ENCODE assay signal across 9 mouse cellular contexts in the genomic region with DNA sequence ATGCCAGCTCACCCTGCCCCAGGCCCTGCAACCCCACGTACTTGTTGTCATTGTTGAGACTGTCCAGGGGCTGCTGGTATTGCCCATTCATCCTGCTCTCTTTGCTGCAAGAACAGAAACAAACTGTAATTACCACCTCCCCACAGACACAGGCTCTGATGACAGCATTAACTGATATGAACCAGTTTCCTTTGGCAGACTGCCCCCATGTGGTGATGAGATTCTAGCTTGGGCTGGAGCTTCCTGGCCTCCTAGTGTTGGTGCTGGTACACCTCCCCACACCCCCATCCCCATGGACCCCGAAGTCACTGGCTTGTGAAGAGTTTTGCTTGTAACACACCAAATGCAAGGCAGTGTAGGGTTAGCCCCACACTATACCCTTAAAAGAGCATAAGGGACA. TPM values are rescaled to one million over a fixed set of nuclear protein-coding genes. Genes with fewer than 3 reads are reported as not detected.
DNase-seq lines count a peak whose midpoint lies in the region; ATAC-seq and TF ChIP-seq lines count a peak whose summit lies in the region.
"Had no signal": no experiment of that assay in that cellular context is flagged by ENCODE, and none has a peak within 500 bp of the region (broad histone marks: within the 10 kb centered on the region; RNA-seq: fewer than 3 reads in every experiment).

No protein-coding gene starts in this region.

- no peaks in the 10 kb centered on the region for H3K27me3 ChIP-seq in forebrain, postnatal 0 days (ENCODE audit: insufficient read depth, low read length)
- H3K27me3 ChIP-seq in forebrain, embryonic 11.5 days (ENCODE audit: control insufficient read depth, insufficient read depth, low read length), result no peaks in the 10 kb centered on the region
- H3K27me3 ChIP-seq: liver, embryonic 15.5 days had no signal

- H3K4me2 ChIP-seq in forebrain, postnatal 0 days (ENCODE audit: low read depth), result no peak overlapping the region
- no peak overlapping the region for H3K4me2 ChIP-seq in forebrain, embryonic 11.5 days (ENCODE audit: low read depth, low read length, severe bottlenecking)
- H3K4me2 ChIP-seq: liver, embryonic 15.5 days had no signal

- peak; percentile 45 for TF ChIP-seq CTCF in forebrain, postnatal 0 days (IDR thresholded peaks at IDR 0.05; ENCODE audit: low read depth)

- peak; percentile 34; the same call in 1 of the 2 replicates for ATAC-seq in forebrain, postnatal 0 days
- ATAC-seq in forebrain, embryonic 11.5 days (replicated peaks; ENCODE audit: low FRiP score), result no peak
- ATAC-seq in megakaryocyte-erythroid progenitor cell, adult 5-6 weeks (replicated peaks; ENCODE audit: low FRiP score, low TSS enrichment, poor library complexity, severe bottlenecking), result peak; percentile 56; the same call in 1 of the 2 replicates

- no peaks in the 10 kb centered on the region for H3K4me1 ChIP-seq in forebrain, postnatal 0 days (ENCODE audit: insufficient read depth)
- no peaks in the 10 kb centered on the region for H3K4me1 ChIP-seq in forebrain, embryonic 11.5 days (replicated peaks; ENCODE audit: control insufficient read depth, insufficient read depth, low read length)

- peaks cover 94% of the 10 kb centered on the region for H3K36me3 ChIP-seq in forebrain, postnatal 0 days (ENCODE audit: insufficient read depth)
- H3K36me3 ChIP-seq in forebrain, embryonic 11.5 days (ENCODE audit: control insufficient read depth, insufficient read depth, low read length), result peaks cover 44% of the 10 kb centered on the region

- no peaks in the 10 kb centered on the region for H3K9me3 ChIP-seq in forebrain, postnatal 0 days (ENCODE audit: low read length)
- no peaks in the 10 kb centered on the region for H3K9me3 ChIP-seq in forebrain, embryonic 11.5 days (ENCODE audit: control insufficient read depth, low read length)
- H3K9me3 ChIP-seq: liver, embryonic 15.5 days had no signal

- intact Hi-C loops in heart, postnatal 14 days (cut with DNase I), result loop anchor here (5.0 kb wide), 1 partner anchor 53 kb away; no protein-coding TSS in a partner anchor

- 90% methylated on average over 2 of the region's 2 CpGs for WGBS in forebrain, postnatal 0 days
- WGBS in forebrain, embryonic 11.5 days, result 96% methylated on average over 2 of the region's 2 CpGs

- H3K27ac ChIP-seq in forebrain, postnatal 0 days (ENCODE audit: low read depth, low read length), result no peak overlapping the region
- no peak overlapping the region for H3K27ac ChIP-seq in forebrain, embryonic 11.5 days (ENCODE audit: low read depth, low read length)
- H3K27ac ChIP-seq: liver, embryonic 15.5 days had no signal

- H3K4me3 ChIP-seq in forebrain, postnatal 0 days (ENCODE audit: low read depth, low read length), result no peak overlapping the region
- no peak overlapping the region for H3K4me3 ChIP-seq in forebrain, embryonic 11.5 days (ENCODE audit: low read depth, low read length)
- H3K4me3 ChIP-seq: liver, embryonic 15.5 days had no signal

- no peak overlapping the region for H3K9ac ChIP-seq in forebrain, postnatal 0 days
- no peak overlapping the region for H3K9ac ChIP-seq in forebrain, embryonic 11.5 days (ENCODE audit: low read length)
- H3K9ac ChIP-seq: liver, embryonic 15.5 days had no signal

- DNase-seq in forebrain, postnatal 0 days, result peak; percentile 46
- no peak for DNase-seq in forebrain, embryonic 11.5 days (ENCODE audit: low spot score)
- DNase-seq in ovary, postnatal 14 days (ENCODE audit: low spot score), result peak; percentile 25
- DNase-seq in ovary, adult 18-20 months (ENCODE audit: low spot score), result no peak
- DNase-seq in heart, postnatal 14 days, result peak; percentile 22 to 61
- no peak for DNase-seq in urinary bladder, adult 2 months (ENCODE audit: low spot score)
- DNase-seq in embryo, embryonic 9.5 days (ENCODE audit: extremely low spot score), result no peak

RNA-seq across cellular contexts. Expression of a gene that starts 19.1 kb away (rescaled TPM):
- 545 and 656 TPM in 2 replicates for total RNA-seq in forebrain, postnatal 0 days (2014; rRNA removed)
- polyA plus RNA-seq in forebrain, postnatal 0 days (2015; fragmentation: Nextera tagmentation; extraction: Ambion mirVana), result 345 and 405 TPM in 2 replicates
- polyA plus RNA-seq in forebrain, embryonic 11.5 days (2014; fragmentation: Nextera tagmentation; extraction: Ambion mirVana), result 259 and 277 TPM in 2 replicates
- total RNA-seq in heart, postnatal 14 days (2021), result 10 to 100 TPM; 37.6 to 38.9 TPM
- total RNA-seq in megakaryocyte-erythroid progenitor cell, adult 5-6 weeks (2014; fragmentation: Nextera tagmentation), result 19.8 and 20.3 TPM in 2 replicates
- total RNA-seq in megakaryocyte-erythroid progenitor cell, adult 5-6 weeks (2017), result 23.9 and 24.0 TPM in 2 replicates
- polyA plus RNA-seq in urinary bladder, adult 2 months (2012; rRNA removed), result 51.9 and 53.3 TPM in 2 replicates

RNA-seq across cellular contexts. Expression of a gene that starts 29.2 kb away (rescaled TPM):
- total RNA-seq in forebrain, postnatal 0 days (2014; rRNA removed), result 1.1 and 4.2 TPM in 2 replicates
- polyA plus RNA-seq in forebrain, postnatal 0 days (2015; fragmentation: Nextera tagmentation; extraction: Ambion mirVana), result 0.83 and 1.4 TPM in 2 replicates
- 0.83 and 1.0 TPM in 2 replicates for polyA plus RNA-seq in forebrain, embryonic 11.5 days (2014; fragmentation: Nextera tagmentation; extraction: Ambion mirVana)
- total RNA-seq in heart, postnatal 14 days (2021), result 1 to 10 TPM in 1 of 2 experiments, under 1 TPM in 1; 0.91 to 1.1 TPM
- total RNA-seq in megakaryocyte-erythroid progenitor cell, adult 5-6 weeks (2014; fragmentation: Nextera tagmentation), result 2.3 TPM in 2 replicates
- total RNA-seq in megakaryocyte-erythroid progenitor cell, adult 5-6 weeks (2017), result 12.5 and 15.5 TPM in 2 replicates
- polyA plus RNA-seq in urinary bladder, adult 2 months (2012; rRNA removed), result 3.5 and 4.3 TPM in 2 replicates

RNA-seq across cellular contexts. Expression of a gene that starts 51.6 kb away (rescaled TPM):
- 0.62 TPM in 1 of 2 replicates, not detected in the other for total RNA-seq in forebrain, postnatal 0 days (2014; rRNA removed)
- polyA plus RNA-seq in forebrain, postnatal 0 days (2015; fragmentation: Nextera tagmentation; extraction: Ambion mirVana), result 0.89 and 1.2 TPM in 2 replicates
- polyA plus RNA-seq in forebrain, embryonic 11.5 days (2014; fragmentation: Nextera tagmentation; extraction: Ambion mirVana), result not detected in 2 replicates
- total RNA-seq in heart, postnatal 14 days (2021), result 1 to 10 TPM in 1 of 2 experiments, under 1 TPM in 1; 0.41 to 2.2 TPM
- total RNA-seq in megakaryocyte-erythroid progenitor cell, adult 5-6 weeks (2014; fragmentation: Nextera tagmentation), result not detected in 2 replicates
- total RNA-seq in megakaryocyte-erythroid progenitor cell, adult 5-6 weeks (2017), result not detected in 2 replicates
- 145 and 173 TPM in 2 replicates for polyA plus RNA-seq in urinary bladder, adult 2 months (2012; rRNA removed)

Comparison
In these comparisons a context has a peak if more than half of its experiments do, and no peak if none do; other contexts are left out.
1. DNase-seq: peak in forebrain, postnatal 0 days (single experiment), ovary, postnatal 14 days (single experiment) and heart, postnatal 14 days (2 of 2); none in forebrain, embryonic 11.5 days (single experiment), ovary, adult 18-20 months (single experiment), urinary bladder, adult 2 months (single experiment) and embryo, embryonic 9.5 days (single experiment).
2. RNA of a gene that starts 19.1 kb away (total RNA-seq): 545 to 656 TPM in forebrain, postnatal 0 days; 37.6 to 38.9 TPM in heart, postnatal 14 days and 19.8 to 24.0 TPM in megakaryocyte-erythroid progenitor cell, adult 5-6 weeks; every median in the first group is over 10 times any median in the second.